Mouse (Mus musculus) MEL (cell line): ENCODE data around the gene Acvr1. TPM values are rescaled to one million over a fixed set of nuclear protein-coding genes. Genes with fewer than 3 reads are reported as not detected.

Source experiments
- DNase-seq: peaks from one replicate; pipeline ENCODE4 v3.0.0; 2011; ENCODE audit warnings: low read depth, low spot score
- H3K27ac ChIP-seq: 2 replicates; pipeline ENCODE4 v1.5.1; 2012; ENCODE audit warnings: low read depth, mild to moderate bottlenecking, control low read depth, low read length, moderate library complexity; ENCODE audit not compliant: control insufficient read depth
- H3K27me3 ChIP-seq, 2 experiments: fragments of 150-350 bp in 1 of 2; sonication (generic) in 1 of 2; 2 replicates each; pipeline ENCODE4 v1.6.1; 2012; ENCODE audit warnings: low read length in 2 of 2, mild to moderate bottlenecking in 2 of 2, improper control_type of control experiment in 1 of 2, moderate library complexity in 1 of 2; ENCODE audit not compliant: insufficient read depth in 2 of 2, control insufficient read depth in 1 of 2
- H3K36me3 ChIP-seq, 2 experiments: 2 replicates each; pipeline ENCODE4 v1.6.1; 2012 to 2014; ENCODE audit warnings: low read length in 2 of 2, improper control_type of control experiment in 1 of 2, inconsistent platforms in 1 of 2, mild to moderate bottlenecking in 1 of 2; ENCODE audit not compliant: insufficient read depth in 2 of 2, control insufficient read depth in 1 of 2
- H3K4me1 ChIP-seq, 2 experiments: fragments of 150-350 bp in 1 of 2; sonication (generic) in 1 of 2; 2 replicates each; pipeline ENCODE4 v1.6.1; 2012; ENCODE audit warnings: low read length in 2 of 2, improper control_type of control experiment in 1 of 2, mild to moderate bottlenecking in 1 of 2; ENCODE audit not compliant: insufficient read depth in 2 of 2, control insufficient read depth in 1 of 2
- H3K4me3 ChIP-seq, 2 experiments: fragments of 150-350 bp in 1 of 2; sonication (generic) in 1 of 2; 2 replicates each; pipeline ENCODE4 v1.5.1; 2012; ENCODE audit warnings: low read depth in 2 of 2, low read length in 2 of 2, mild to moderate bottlenecking in 2 of 2, moderate library complexity in 2 of 2, control low read depth in 1 of 2, improper control_type of control experiment in 1 of 2; ENCODE audit not compliant: control insufficient read depth in 1 of 2, insufficient read depth in 1 of 2
- H3K79me2 ChIP-seq: 2 replicates; pipeline ENCODE4 v1.6.1; 2012; ENCODE audit warnings: mild to moderate bottlenecking, low read length, moderate library complexity; ENCODE audit not compliant: control insufficient read depth, poor library complexity, insufficient read depth
- H3K9ac ChIP-seq: 2 replicates; pipeline ENCODE4 v1.6.1; 2012; ENCODE audit warnings: low read depth, mild to moderate bottlenecking, control low read depth, low read length, moderate library complexity; ENCODE audit not compliant: control insufficient read depth, poor library complexity, severe bottlenecking
- H3K9me3 ChIP-seq: fragments of 150-350 bp; sonication (generic); replicated peaks from 2 replicates; pipeline ENCODE4 v1.6.1; 2012; ENCODE audit warnings: mild to moderate bottlenecking, low read length, improper control_type of control experiment, moderate library complexity; ENCODE audit not compliant: insufficient read depth
- CHD1 ChIP-seq: IDR thresholded peaks from 2 replicates; pipeline ENCODE4 v1.6.1; 2012; ENCODE audit warnings: low read depth, mild to moderate bottlenecking, inconsistent platforms, low read length, improper control_type of control experiment
- CHD2 ChIP-seq: IDR thresholded peaks from 2 replicates; pipeline ENCODE4 v1.6.1; 2011; ENCODE audit warnings: low read length, improper control_type of control experiment
- CTCF ChIP-seq, 3 experiments: IDR thresholded peaks in 2 of 3; conservative IDR thresholded peaks in 1 of 3; 2 replicates each; pipeline ENCODE4 v1.5.1; 2011 to 2012; ENCODE audit warnings: low read length in 3 of 3, low read depth in 2 of 3, mild to moderate bottlenecking in 2 of 3, improper control_type of control experiment in 1 of 3, inconsistent platforms in 1 of 3, mixed read lengths in 1 of 3, moderate library complexity in 1 of 3; ENCODE audit not compliant: control insufficient read depth in 1 of 3, insufficient read depth in 1 of 3, poor library complexity in 1 of 3, severe bottlenecking in 1 of 3
- E2F4 ChIP-seq: IDR thresholded peaks from 2 replicates; pipeline ENCODE4 v1.6.1; 2011; ENCODE audit warnings: low read depth, low read length, improper control_type of control experiment, borderline replicate concordance
- ELF1 ChIP-seq: IDR thresholded peaks from 2 replicates; pipeline ENCODE4 v1.6.1; 2014; ENCODE audit warnings: low read depth, mild to moderate bottlenecking, inconsistent platforms, low read length, improper control_type of control experiment, moderate library complexity
- EP300 ChIP-seq, 2 experiments: IDR thresholded peaks; 2 replicates each; pipeline ENCODE4 v1.6.1; 2011; ENCODE audit warnings: improper control_type of control experiment in 2 of 2, low read length in 2 of 2, low read depth in 1 of 2, mild to moderate bottlenecking in 1 of 2
- ETS1 ChIP-seq: IDR thresholded peaks from 2 replicates; pipeline ENCODE4 v1.6.1; 2012; ENCODE audit warnings: low read depth, mild to moderate bottlenecking, inconsistent platforms, low read length, improper control_type of control experiment, moderate library complexity
- GABPA ChIP-seq: IDR thresholded peaks from 2 replicates; pipeline ENCODE4 v1.6.1; 2012; ENCODE audit warnings: low read depth, mild to moderate bottlenecking, inconsistent platforms, low read length, improper control_type of control experiment, moderate library complexity
- GATA1 ChIP-seq: IDR thresholded peaks from 2 replicates; pipeline ENCODE4 v1.6.1; 2011; ENCODE audit warnings: low read depth, low read length, improper control_type of control experiment
- HCFC1 ChIP-seq: IDR thresholded peaks from 2 replicates; pipeline ENCODE4 v1.6.1; 2012; ENCODE audit warnings: low read depth, mild to moderate bottlenecking, inconsistent platforms, low read length, improper control_type of control experiment, moderate library complexity
- JUND ChIP-seq: IDR thresholded peaks from 2 replicates; pipeline ENCODE4 v1.6.1; 2011; ENCODE audit warnings: low read depth, mild to moderate bottlenecking, improper control_type of control experiment, low read length
- KAT2A ChIP-seq: conservative IDR thresholded peaks from 2 replicates; pipeline ENCODE4 v1.6.1; 2012; ENCODE audit warnings: low read depth, low read length, improper control_type of control experiment, inconsistent platforms
- MAX ChIP-seq: IDR thresholded peaks from 2 replicates; pipeline ENCODE4 v1.6.1; 2011; ENCODE audit warnings: low read length, improper control_type of control experiment
- MAZ ChIP-seq: IDR thresholded peaks from 2 replicates; pipeline ENCODE4 v1.6.1; 2012; ENCODE audit warnings: low read depth, mild to moderate bottlenecking, inconsistent platforms, low read length, improper control_type of control experiment
- NELFE ChIP-seq: IDR thresholded peaks from 2 replicates; pipeline ENCODE4 v1.6.1; 2011; ENCODE audit warnings: low read depth, low read length, improper control_type of control experiment
- POLR2A ChIP-seq, 2 experiments: IDR thresholded peaks; 2 replicates each; pipeline ENCODE4 v1.6.1; 2011 to 2012; ENCODE audit warnings: low read length in 2 of 2, mild to moderate bottlenecking in 2 of 2, control low read depth in 1 of 2, improper control_type of control experiment in 1 of 2, low read depth in 1 of 2, moderate library complexity in 1 of 2; ENCODE audit not compliant: control insufficient read depth in 1 of 2, insufficient read depth in 1 of 2, poor library complexity in 1 of 2
- POLR2AphosphoS2 ChIP-seq: IDR thresholded peaks from 2 replicates; pipeline ENCODE4 v1.6.1; 2011; ENCODE audit warnings: low read length, improper control_type of control experiment
- POLR2AphosphoS5 ChIP-seq: IDR thresholded peaks from 2 replicates; pipeline ENCODE4 v1.6.1; 2012; ENCODE audit warnings: low read depth, borderline replicate concordance, mild to moderate bottlenecking, inconsistent platforms, low read length, moderate library complexity, mixed read lengths
- SIN3A ChIP-seq: IDR thresholded peaks from 2 replicates; pipeline ENCODE4 v1.6.1; 2012; ENCODE audit warnings: low read length, improper control_type of control experiment, inconsistent platforms
- SMC3 ChIP-seq: IDR thresholded peaks from 2 replicates; pipeline ENCODE4 v1.6.1; 2011; ENCODE audit warnings: low read depth, low read length, improper control_type of control experiment
- TAL1 ChIP-seq: IDR thresholded peaks from 2 replicates; pipeline ENCODE4 v1.6.1; 2012; ENCODE audit warnings: mild to moderate bottlenecking, inconsistent platforms, low read length, moderate library complexity, mixed read lengths
- TCF12 ChIP-seq: IDR thresholded peaks from 2 replicates; pipeline ENCODE4 v1.6.1; 2014; ENCODE audit warnings: low read depth, mild to moderate bottlenecking, inconsistent platforms, low read length, improper control_type of control experiment, moderate library complexity
- UBTF ChIP-seq: IDR thresholded peaks from 2 replicates; pipeline ENCODE4 v1.6.1; 2012; ENCODE audit warnings: low read depth, mild to moderate bottlenecking, inconsistent platforms, low read length, improper control_type of control experiment, moderate library complexity, borderline replicate concordance; ENCODE audit not compliant: insufficient read depth
- USF1 ChIP-seq: IDR thresholded peaks from 2 replicates; pipeline ENCODE4 v1.6.1; 2014; ENCODE audit warnings: low read depth, mild to moderate bottlenecking, inconsistent platforms, low read length, improper control_type of control experiment, moderate library complexity
- USF2 ChIP-seq, 2 experiments: IDR thresholded peaks; 2 replicates each; pipeline ENCODE4 v1.6.1; 2011 to 2012; ENCODE audit warnings: improper control_type of control experiment in 2 of 2, low read length in 2 of 2, borderline replicate concordance in 1 of 2, inconsistent platforms in 1 of 2, low read depth in 1 of 2, mild to moderate bottlenecking in 1 of 2; ENCODE audit not compliant: insufficient read depth in 1 of 2
- ZMIZ1 ChIP-seq: IDR thresholded peaks from 2 replicates; pipeline ENCODE4 v1.6.1; 2012; ENCODE audit warnings: low read depth, mild to moderate bottlenecking, inconsistent platforms, low read length, improper control_type of control experiment, moderate library complexity
- ZNF384 ChIP-seq: IDR thresholded peaks from 2 replicates; pipeline ENCODE4 v1.6.1; 2012; ENCODE audit warnings: low read depth, mild to moderate bottlenecking, inconsistent platforms, low read length, improper control_type of control experiment
- polyA plus RNA-seq, 2 experiments: library from polyadenylated mRNA; stranded (reverse) in 1 of 2; unstranded in 1 of 2; fragments of >175 nt in 1 of 2; fragments of >200 nt in 1 of 2; gene quantifications; 2 replicates each; pipeline versions ENCODE4 v1.2.1 to v1.2.4; 2012; ENCODE audit warnings: low replicate concordance in 2 of 2, low read depth in 1 of 2; ENCODE audit not compliant: insufficient read length in 2 of 2, insufficient read depth in 1 of 2, missing spikeins in 1 of 2
- total RNA-seq: library from RNA; depleted of rRNA; stranded (reverse); fragments of 300-350 nt; gene quantifications from 2 replicates; pipeline ENCODE4 v1.2.3, GENCODE M21; 2012

The Acvr1 gene
- total and polyA plus RNA-seq, 3 experiments: not detected

DNA sequence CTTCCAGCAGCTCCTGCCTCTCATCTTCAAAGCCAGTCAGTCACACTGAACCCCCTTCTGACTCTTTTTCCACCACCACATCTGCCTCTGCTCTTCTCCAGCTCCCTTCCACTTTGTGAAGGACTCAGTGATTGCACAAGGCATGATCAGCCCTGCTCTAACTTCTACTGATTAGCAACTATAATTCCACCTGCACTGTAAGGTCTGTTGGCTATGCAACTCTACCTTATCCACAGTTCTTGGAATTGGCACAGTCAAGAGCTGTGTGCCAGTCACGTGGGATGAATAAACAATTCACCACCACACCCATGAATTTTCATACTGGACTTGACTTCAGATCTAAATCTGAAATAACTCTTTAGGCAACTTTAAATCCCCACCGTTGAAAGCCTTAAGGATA, 133.6 kb downstream of the Acvr1 start:
- no peaks in the 10 kb centered on the region for H3K9me3 ChIP-seq
- H3K4me3 ChIP-seq: no peak overlapping the region
- no peaks in the 10 kb centered on the region for H3K27me3 ChIP-seq
- no peak overlapping the region for H3K9ac ChIP-seq
- no peaks in the 10 kb centered on the region for H3K36me3 ChIP-seq
- no peak for DNase-seq
- no peaks in the 10 kb centered on the region for H3K4me1 ChIP-seq
- TF ChIP-seq NELFE (no peak), SIN3A (no peak), ZNF384 (no peak), ETS1 (no peak), POLR2A (IDR thresholded peaks at IDR 0.05; ENCODE audit: control insufficient read depth in 1 of 2, insufficient read depth in 1 of 2, low read depth in 1 of 2, low read length in 2 of 2, poor library complexity in 1 of 2) (no peak), CTCF (IDR thresholded peaks at IDR 0.05 in 2 of 3, conservative IDR thresholded peaks at IDR 0.05 in 1 of 3; ENCODE audit: control insufficient read depth in 1 of 3, insufficient read depth in 1 of 3, low read depth in 2 of 3, low read length in 3 of 3, poor library complexity in 1 of 3, severe bottlenecking in 1 of 3) (no peak), MAX (no peak), KAT2A (no peak), POLR2AphosphoS2 (no peak), ELF1 (no peak), EP300 (IDR thresholded peaks at IDR 0.05; ENCODE audit: low read depth in 1 of 2, low read length in 2 of 2) (no peak), HCFC1 (no peak), GATA1 (no peak), MAZ (no peak), UBTF (no peak)
- no peak overlapping the region for H3K27ac ChIP-seq
- H3K79me2 ChIP-seq: no peaks in the 10 kb centered on the region

- no peak overlapping the region for H3K9ac ChIP-seq
- TF ChIP-seq KAT2A (no peak), GABPA (no peak), E2F4 (no peak), TAL1 (no peak), CTCF (IDR thresholded peaks at IDR 0.05 in 2 of 3, conservative IDR thresholded peaks at IDR 0.05 in 1 of 3; ENCODE audit: control insufficient read depth in 1 of 3, insufficient read depth in 1 of 3, low read depth in 2 of 3, low read length in 3 of 3, poor library complexity in 1 of 3, severe bottlenecking in 1 of 3) (no peak), USF2 (IDR thresholded peaks at IDR 0.05; ENCODE audit: borderline replicate concordance in 1 of 2, insufficient read depth in 1 of 2, low read depth in 1 of 2, low read length in 2 of 2) (no peak), POLR2A (IDR thresholded peaks at IDR 0.05; ENCODE audit: control insufficient read depth in 1 of 2, insufficient read depth in 1 of 2, low read depth in 1 of 2, low read length in 2 of 2, poor library complexity in 1 of 2) (no peak), USF1 (no peak), CHD2 (no peak), ZMIZ1 (no peak), SMC3 (no peak), POLR2AphosphoS5 (no peak), GATA1 (no peak), SIN3A (no peak), HCFC1 (no peak), CHD1 (no peak), JUND (no peak), TCF12 (no peak), NELFE (no peak)
- H3K27me3 ChIP-seq: no peaks in the 10 kb centered on the region
- no peaks in the 10 kb centered on the region for H3K36me3 ChIP-seq
- H3K4me3 ChIP-seq: no peak overlapping the region
- H3K9me3 ChIP-seq: no peaks in the 10 kb centered on the region
- H3K79me2 ChIP-seq: no peaks in the 10 kb centered on the region
- no peaks in the 10 kb centered on the region for H3K4me1 ChIP-seq
- no peak overlapping the region for H3K27ac ChIP-seq
- DNase-seq: no peak
Measured at GRCm38 (mm10) chr2:58432211-58432610, 134.7 kb downstream of the Acvr1 start.
